Mouse (Mus musculus) hindbrain, embryonic 14.5 days (tissue): ENCODE measurements at regions not wholly inside any gene's neighbourhood (a gene's known extent, or its start where the extent isn't known, plus 50 kb on each side); places are given as distances from the start of the nearest gene placed in this dataset.

Source experiments
- ATAC-seq: fragments of 200-750 bp; cut with Nextera tagmentation; 2 replicates; pipeline ENCODE4 v1.8.0; 2017; ENCODE audit warnings: moderate number of reproducible peaks, mild to moderate bottlenecking, moderate TSS enrichment, moderate library complexity; ENCODE audit not compliant: low FRiP score
- DNase-seq: peaks from one replicate; pipeline ENCODE4 v3.0.0-alpha.2; 2015; ENCODE audit warnings: low spot score
- H3K27ac ChIP-seq: fragments of 300-500 bp; sonication (generic); 2 replicates; pipeline ENCODE4 v1.5.1; 2014; ENCODE audit warnings: mild to moderate bottlenecking, moderate library complexity
- H3K27me3 ChIP-seq: fragments of 300-500 bp; sonication (generic); 2 replicates; pipeline ENCODE4 v1.6.1; 2014; ENCODE audit warnings: mild to moderate bottlenecking, low read length, mixed read lengths; ENCODE audit not compliant: control insufficient read depth, insufficient read depth
- H3K36me3 ChIP-seq: fragments of 300-500 bp; sonication (generic); replicated peaks from 2 replicates; pipeline ENCODE4 v1.6.1; 2014; ENCODE audit not compliant: control insufficient read depth, insufficient read depth
- H3K4me1 ChIP-seq: fragments of 300-500 bp; sonication (generic); replicated peaks from 2 replicates; pipeline ENCODE4 v1.6.1; 2014; ENCODE audit warnings: antibody characterized with exemption, low read length, mixed read lengths; ENCODE audit not compliant: control insufficient read depth, insufficient read depth
- H3K4me2 ChIP-seq: fragments of 300-500 bp; sonication (generic); replicated peaks from 2 replicates; pipeline ENCODE4 v1.6.1; 2014; ENCODE audit warnings: mild to moderate bottlenecking, moderate library complexity
- H3K4me3 ChIP-seq: fragments of 300-500 bp; sonication (generic); replicated peaks from 2 replicates; pipeline ENCODE4 v1.5.1; 2014; ENCODE audit warnings: mild to moderate bottlenecking, low read length
- H3K9ac ChIP-seq: fragments of 300-500 bp; sonication (generic); 2 replicates; pipeline ENCODE4 v1.6.1; 2014
- H3K9me3 ChIP-seq: fragments of 300-500 bp; sonication (generic); 2 replicates; pipeline ENCODE4 v1.6.1; 2016; ENCODE audit warnings: low read length; ENCODE audit not compliant: control insufficient read depth
- WGBS: fragments of 180-500 bp; shearing (Covaris S2); extraction: QIAGEN DNeasy Blood & Tissue Kit; methylation state at CpG from one replicate; pipeline ENCODE4 v1.1.7; 2014; 5-methylcytosine and 5-hydroxymethylcytosine counted together

GRCm38 (mm10) chr3:110366151-110366550, 115.4 kb upstream of the Prmt6 start:
- peak; percentile 43; the same call in 1 of the 2 replicates for ATAC-seq
- Histone ChIP-seq H3K4me1 (no peaks in the 10 kb centered on the region), H3K27me3 (no peaks in the 10 kb centered on the region), H3K9ac (no peak overlapping the region), H3K4me3 (no peak overlapping the region), H3K4me2 (no peak overlapping the region), H3K27ac (no peak overlapping the region), H3K36me3 (no peaks in the 10 kb centered on the region), H3K9me3 (no peaks in the 10 kb centered on the region)
- 32% methylated on average over 1 of the region's 1 CpGs for WGBS
- DNase-seq: no peak

- DNase-seq (no peak), ATAC-seq (no peak)
- Histone ChIP-seq H3K4me1 (no peaks in the 10 kb centered on the region), H3K4me3 (no peak overlapping the region), H3K4me2 (no peak overlapping the region), H3K9me3 (no peaks in the 10 kb centered on the region), H3K27me3 (no peaks in the 10 kb centered on the region), H3K9ac (no peak overlapping the region), H3K36me3 (no peaks in the 10 kb centered on the region), H3K27ac (no peak overlapping the region)
- WGBS: 97% methylated on average over 2 of the region's 2 CpGs
Measured at GRCm38 (mm10) chr3:110361900-110362299, 111.1 kb upstream of the Prmt6 start.

- 75% methylated on average over 8 of the region's 8 CpGs for WGBS
- Histone ChIP-seq H3K4me2 (no peak overlapping the region), H3K27ac (no peak overlapping the region), H3K4me1 (no peaks in the 10 kb centered on the region), H3K9me3 (no peaks in the 10 kb centered on the region), H3K9ac (no peak overlapping the region), H3K27me3 (no peaks in the 10 kb centered on the region), H3K4me3 (no peak overlapping the region), H3K36me3 (no peaks in the 10 kb centered on the region)
- DNase-seq (no peak), ATAC-seq (no peak)
Measured at GRCm38 (mm10) chr3:110356822-110357594, 106.2 kb upstream of the Prmt6 start.

- DNase-seq (no peak), ATAC-seq (no peak)
- H3K9ac ChIP-seq: no peak overlapping the region
- 79% methylated on average over 1 of the region's 1 CpGs for WGBS
- no peaks in the 10 kb centered on the region for H3K4me1 ChIP-seq
- H3K27ac ChIP-seq: no peak overlapping the region
- H3K9me3 ChIP-seq: no peaks in the 10 kb centered on the region
- no peaks in the 10 kb centered on the region for H3K27me3 ChIP-seq
- H3K36me3 ChIP-seq: no peaks in the 10 kb centered on the region
- H3K4me2 ChIP-seq: no peak overlapping the region
- no peak overlapping the region for H3K4me3 ChIP-seq
Measured at GRCm38 (mm10) chr3:110353654-110354053, 102.9 kb upstream of the Prmt6 start.

- Histone ChIP-seq H3K4me2 (no peak overlapping the region), H3K27ac (no peak overlapping the region), H3K4me1 (no peaks in the 10 kb centered on the region), H3K27me3 (no peaks in the 10 kb centered on the region), H3K9ac (no peak overlapping the region), H3K36me3 (no peaks in the 10 kb centered on the region), H3K9me3 (no peaks in the 10 kb centered on the region), H3K4me3 (no peak overlapping the region)
- 72% methylated on average over 5 of the region's 5 CpGs for WGBS
- peak; percentile 59; the same call in 1 of the 2 replicates for ATAC-seq
- no peak for DNase-seq
Measured at GRCm38 (mm10) chr3:110350075-110350474, 99.3 kb upstream of the Prmt6 start.

- Histone ChIP-seq H3K9ac (no peak overlapping the region), H3K36me3 (no peaks in the 10 kb centered on the region)
- no peak for ATAC-seq
Measured at GRCm38 (mm10) chr3:110349446-110349845, 98.6 kb upstream of the Prmt6 start.

GRCm38 (mm10) chr3:110344846-110345245, 94.0 kb upstream of the Prmt6 start:
- no peaks in the 10 kb centered on the region for H3K27me3 ChIP-seq
- no peak for DNase-seq
- H3K9ac ChIP-seq: no peak overlapping the region
- no peaks in the 10 kb centered on the region for H3K4me1 ChIP-seq
- H3K9me3 ChIP-seq: no peaks in the 10 kb centered on the region
- no peaks in the 10 kb centered on the region for H3K36me3 ChIP-seq
- H3K27ac ChIP-seq: no peak overlapping the region
- no peak overlapping the region for H3K4me2 ChIP-seq
- 69% methylated on average over 4 of the region's 4 CpGs for WGBS
- ATAC-seq: no peak
- H3K4me3 ChIP-seq: no peak overlapping the region

More at GRCm38 (mm10) chr3:110349446-110349845, 98.6 kb upstream of the Prmt6 start:
- no peak for DNase-seq
- 94% methylated on average over 4 of the region's 4 CpGs for WGBS
- Histone ChIP-seq H3K4me2 (no peak overlapping the region), H3K4me3 (no peak overlapping the region), H3K9me3 (no peaks in the 10 kb centered on the region), H3K27ac (no peak overlapping the region), H3K27me3 (no peaks in the 10 kb centered on the region), H3K4me1 (no peaks in the 10 kb centered on the region)

GRCm38 (mm10) chr3:110340067-110340466, 89.3 kb upstream of the Prmt6 start:
- Histone ChIP-seq H3K27ac (no peak overlapping the region), H3K9me3 (no peaks in the 10 kb centered on the region), H3K4me3 (no peak overlapping the region), H3K4me1 (no peaks in the 10 kb centered on the region), H3K27me3 (no peaks in the 10 kb centered on the region), H3K9ac (no peak overlapping the region), H3K36me3 (no peaks in the 10 kb centered on the region), H3K4me2 (no peak overlapping the region)
- DNase-seq (no peak), ATAC-seq (no peak)
- WGBS: 89% methylated on average over 2 of the region's 2 CpGs

- H3K4me1 ChIP-seq: no peaks in the 10 kb centered on the region
- no peak overlapping the region for H3K27ac ChIP-seq
- no peak overlapping the region for H3K4me3 ChIP-seq
- H3K9me3 ChIP-seq: no peaks in the 10 kb centered on the region
- no peaks in the 10 kb centered on the region for H3K36me3 ChIP-seq
- no peak for DNase-seq
- 79% methylated on average over 2 of the region's 2 CpGs for whole genome bisulfite sequencing
- no peak for ATAC-seq
- H3K27me3 ChIP-seq: no peaks in the 10 kb centered on the region
- H3K9ac ChIP-seq: no peak overlapping the region
- H3K4me2 ChIP-seq: no peak overlapping the region
Measured at GRCm38 (mm10) chr3:110339026-110339606, 88.3 kb upstream of the Prmt6 start.
